Mouse (Mus musculus) intestine, postnatal 0 days (tissue): ENCODE measurements around the gene Rbl1. TPM values are rescaled to one million over a fixed set of nuclear protein-coding genes. Genes with fewer than 3 reads are reported as not detected.

Experiments
- ATAC-seq: fragments of 200-750 bp; cut with Nextera tagmentation; 2 replicates; pipeline ENCODE4 v1.8.0; 2017; ENCODE audit warnings: mild to moderate bottlenecking, moderate TSS enrichment, moderate library complexity
- H3K27ac ChIP-seq: fragments of 300-500 bp; sonication (generic); 2 replicates; pipeline ENCODE4 v1.5.1; 2014; ENCODE audit warnings: mild to moderate bottlenecking, low read depth, low read length, moderate library complexity
- H3K27me3 ChIP-seq: fragments of 300-500 bp; sonication (generic); replicated peaks from 2 replicates; pipeline ENCODE4 v1.6.1; 2014; ENCODE audit warnings: low read length, mixed read lengths; ENCODE audit not compliant: control insufficient read depth, insufficient read depth
- H3K36me3 ChIP-seq: fragments of 300-500 bp; sonication (generic); 2 replicates; pipeline ENCODE4 v1.6.1; 2014; ENCODE audit warnings: mild to moderate bottlenecking, moderate library complexity; ENCODE audit not compliant: control insufficient read depth, insufficient read depth
- H3K4me1 ChIP-seq: fragments of 300-500 bp; sonication (generic); replicated peaks from 2 replicates; pipeline ENCODE4 v1.6.1; 2014; ENCODE audit warnings: antibody characterized with exemption, low read length, mixed read lengths; ENCODE audit not compliant: control insufficient read depth, insufficient read depth
- H3K4me2 ChIP-seq: fragments of 300-500 bp; sonication (generic); replicated peaks from 2 replicates; pipeline ENCODE4 v1.6.1; 2014; ENCODE audit warnings: low read depth, mild to moderate bottlenecking, moderate library complexity
- H3K4me3 ChIP-seq: fragments of 300-500 bp; sonication (generic); 2 replicates; pipeline ENCODE4 v1.5.1; 2014; ENCODE audit warnings: low read depth, low read length
- H3K9ac ChIP-seq: fragments of 300-500 bp; sonication (generic); 2 replicates; pipeline ENCODE4 v1.6.1; 2014; ENCODE audit warnings: mild to moderate bottlenecking, low read depth, low read length
- H3K9me3 ChIP-seq: fragments of 300-500 bp; sonication (generic); 2 replicates; pipeline ENCODE4 v1.6.1; 2016; ENCODE audit warnings: mixed run types; ENCODE audit not compliant: control insufficient read depth
- CTCF ChIP-seq: sonication (generic); IDR thresholded peaks from 2 replicates; pipeline ENCODE4 v1.5.1; 2016; ENCODE audit warnings: low read depth, mild to moderate bottlenecking, control low read depth, antibody characterized with exemption, moderate library complexity
- WGBS: fragments of 180-500 bp; shearing (Covaris S2); extraction: QIAGEN DNeasy Blood & Tissue Kit; methylation state at CpG from one replicate; pipeline ENCODE4 v1.1.7; 2014; 5-methylcytosine and 5-hydroxymethylcytosine counted together
- polyA plus RNA-seq: library from polyadenylated mRNA; unstranded; fragments of >200 nt; fragmentation: Nextera tagmentation; extraction: Ambion mirVana; gene quantifications from 2 replicates; pipeline ENCODE4 v1.2.1, GENCODE M21; 2015

Gene Rbl1
- polyA plus RNA-seq, 1 experiment from 2014 or later, result 9.3 TPM

DNA sequence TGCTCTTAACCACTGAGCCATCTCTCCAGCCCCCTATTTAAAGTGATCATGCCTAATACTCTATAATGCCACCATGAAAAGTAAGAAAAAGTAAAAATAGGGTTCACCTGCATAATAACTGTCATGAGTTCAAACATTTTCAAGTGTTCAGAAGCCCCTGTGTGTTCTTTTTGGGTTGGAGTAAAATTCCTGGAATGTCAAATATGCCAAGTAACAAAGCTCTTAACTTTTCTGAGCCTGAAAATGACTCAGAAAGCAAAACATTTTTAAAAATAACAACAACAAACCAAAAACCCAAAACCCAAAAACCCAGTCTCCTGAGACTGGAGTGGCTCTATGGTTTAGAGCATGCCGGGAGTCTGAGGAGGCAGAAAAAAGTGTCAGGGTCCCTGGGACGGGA is 40.2 kb downstream of the Rbl1 start:
- H3K36me3 ChIP-seq, result peaks cover 44% of the 10 kb centered on the region
- 89% methylated on average over 2 of the region's 2 CpGs for WGBS
- H3K4me1 ChIP-seq, result no peaks in the 10 kb centered on the region
- no peaks in the 10 kb centered on the region for H3K9me3 ChIP-seq
- no peak overlapping the region for H3K4me2 ChIP-seq
- H3K27me3 ChIP-seq, result no peaks in the 10 kb centered on the region
- no peak overlapping the region for H3K27ac ChIP-seq
- TF ChIP-seq CTCF, result no peak
- no peak overlapping the region for H3K4me3 ChIP-seq
- no peak for ATAC-seq
- no peak overlapping the region for H3K9ac ChIP-seq

DNA sequence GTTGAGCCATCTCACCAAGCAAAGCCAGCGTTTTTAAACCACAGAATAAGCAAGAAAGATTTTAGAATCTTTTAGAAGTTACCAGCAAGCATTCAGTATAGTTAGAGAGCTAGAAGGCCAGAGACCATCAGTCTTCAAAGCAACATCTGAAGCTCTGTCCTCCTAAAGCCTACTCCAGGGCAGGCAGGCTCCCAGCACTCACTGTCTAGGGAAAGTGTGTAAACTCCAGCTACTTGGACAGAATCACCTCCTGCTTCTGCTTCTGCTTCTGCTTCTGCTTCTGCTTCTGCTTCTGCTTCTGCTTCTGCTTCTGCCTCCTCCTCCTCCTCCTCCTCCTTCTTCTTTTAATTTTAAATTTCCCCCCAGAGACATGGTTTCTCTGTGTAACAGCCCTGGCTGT is 48.3 kb downstream of the Rbl1 start:
- no peak for ATAC-seq
- no peak for TF ChIP-seq CTCF
- no peak overlapping the region for H3K9ac ChIP-seq
- no peaks in the 10 kb centered on the region for H3K9me3 ChIP-seq
- H3K36me3 ChIP-seq, result peaks cover 59% of the 10 kb centered on the region
- no peaks in the 10 kb centered on the region for H3K4me1 ChIP-seq
- no peak overlapping the region for H3K4me3 ChIP-seq
- H3K4me2 ChIP-seq, result no peak overlapping the region
- 80% methylated on average over 1 of the region's 1 CpGs for WGBS
- H3K27ac ChIP-seq, result no peak overlapping the region
- H3K27me3 ChIP-seq, result no peaks in the 10 kb centered on the region

DNA sequence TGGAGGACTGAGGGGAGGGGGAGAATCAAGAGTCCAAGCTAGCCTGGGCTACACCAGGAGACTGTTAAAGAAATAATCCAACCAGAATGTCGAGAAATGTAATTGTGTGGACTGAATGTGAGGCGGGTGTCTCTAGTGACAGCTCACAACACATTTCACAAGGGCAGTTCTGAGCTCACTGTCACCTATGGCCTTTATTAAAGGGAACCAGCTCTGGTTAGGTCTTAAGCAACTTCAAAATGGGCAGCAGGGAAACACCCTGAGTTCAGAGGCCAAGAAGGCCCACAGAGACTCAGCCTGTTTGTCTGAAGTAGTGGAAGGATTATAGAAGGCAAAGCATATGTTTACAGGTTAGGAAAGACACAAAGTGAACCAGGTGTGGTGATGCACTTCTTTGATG is 51.1 kb downstream of the Rbl1 start:
- H3K9me3 ChIP-seq, result no peaks in the 10 kb centered on the region

DNA sequence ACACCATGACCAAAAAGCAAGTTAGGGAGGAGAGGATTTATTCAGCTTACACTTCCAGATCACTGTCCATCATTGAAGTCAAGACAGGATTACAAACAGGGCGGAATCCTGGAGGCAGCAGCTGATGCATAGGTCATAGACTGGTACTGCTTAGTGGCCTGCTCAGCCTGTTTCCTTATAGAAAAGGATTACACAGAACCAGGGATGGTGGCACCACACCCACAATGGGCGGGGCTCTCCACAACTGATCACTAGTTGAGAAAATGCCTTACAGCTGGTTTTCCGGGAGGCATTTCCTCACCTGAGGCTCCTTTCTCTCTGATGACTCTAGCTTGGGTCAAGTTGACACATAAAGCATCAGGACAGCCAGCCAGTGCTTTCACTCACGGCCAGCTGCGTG is 55.9 kb downstream of the Rbl1 start:
- H3K4me3 ChIP-seq, result no peak overlapping the region
- no peak overlapping the region for H3K4me2 ChIP-seq
- H3K9ac ChIP-seq, result no peak overlapping the region
- ATAC-seq, result no peak
- H3K27me3 ChIP-seq, result no peaks in the 10 kb centered on the region
- H3K9me3 ChIP-seq, result no peaks in the 10 kb centered on the region
- peaks cover 44% of the 10 kb centered on the region for H3K36me3 ChIP-seq
- no peak overlapping the region for H3K27ac ChIP-seq
- WGBS, result 87% methylated on average over 5 of the region's 5 CpGs
- TF ChIP-seq CTCF, result no peak
- H3K4me1 ChIP-seq, result no peaks in the 10 kb centered on the region

More for the DNA sequence above, 51.1 kb downstream of the Rbl1 start:
- H3K9ac ChIP-seq, result no peak overlapping the region
- no peaks in the 10 kb centered on the region for H3K4me1 ChIP-seq
- peaks cover 58% of the 10 kb centered on the region for H3K36me3 ChIP-seq
- TF ChIP-seq CTCF, result no peak
- no peak overlapping the region for H3K27ac ChIP-seq
- no peak overlapping the region for H3K4me2 ChIP-seq
- no peak overlapping the region for H3K4me3 ChIP-seq
- no peak for ATAC-seq
- 85% methylated on average over 2 of the region's 2 CpGs for WGBS
- no peaks in the 10 kb centered on the region for H3K27me3 ChIP-seq

DNA sequence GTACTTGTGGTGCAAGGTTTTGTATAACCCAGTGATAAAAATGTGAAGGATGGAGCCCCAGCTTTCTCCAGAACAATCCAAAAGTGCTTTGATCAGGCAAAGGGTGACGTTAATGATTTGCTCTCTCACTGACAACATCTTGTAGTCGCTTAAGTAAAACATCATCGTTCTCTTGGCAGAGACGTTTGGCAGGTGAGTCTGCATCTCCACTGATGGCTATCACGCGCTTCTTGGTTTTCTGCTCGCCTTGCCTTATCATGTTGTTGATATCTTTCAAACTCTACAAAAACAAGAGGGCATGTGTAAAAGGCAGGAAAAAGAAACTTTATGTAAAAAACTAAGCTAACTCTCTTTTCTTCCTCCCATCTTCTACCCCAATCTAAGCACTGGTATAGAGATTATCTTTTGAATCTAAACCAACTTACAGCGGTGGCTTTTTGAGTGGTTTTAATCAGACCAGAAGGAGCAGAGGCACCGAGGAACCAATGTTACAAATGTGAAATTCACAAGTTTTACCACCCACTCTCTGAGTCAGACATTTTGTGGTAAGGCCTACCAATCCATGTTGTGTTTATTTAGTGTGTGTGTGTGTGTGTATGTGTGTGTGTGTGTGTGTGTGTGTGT is 56.8 kb downstream of the Rbl1 start:
- Histone ChIP-seq H3K36me3 (peaks cover 40% of the 10 kb centered on the region; the same call in 1 of the 2 replicates), H3K4me2 (no peak overlapping the region), H3K9ac (no peak overlapping the region), H3K4me3 (no peak overlapping the region), H3K4me1 (no peaks in the 10 kb centered on the region), H3K27ac (no peak overlapping the region), H3K27me3 (no peaks in the 10 kb centered on the region), H3K9me3 (no peaks in the 10 kb centered on the region)
- no peak for TF ChIP-seq CTCF
- no peak for ATAC-seq
- WGBS, result 69% methylated on average over 9 of the region's 9 CpGs

DNA sequence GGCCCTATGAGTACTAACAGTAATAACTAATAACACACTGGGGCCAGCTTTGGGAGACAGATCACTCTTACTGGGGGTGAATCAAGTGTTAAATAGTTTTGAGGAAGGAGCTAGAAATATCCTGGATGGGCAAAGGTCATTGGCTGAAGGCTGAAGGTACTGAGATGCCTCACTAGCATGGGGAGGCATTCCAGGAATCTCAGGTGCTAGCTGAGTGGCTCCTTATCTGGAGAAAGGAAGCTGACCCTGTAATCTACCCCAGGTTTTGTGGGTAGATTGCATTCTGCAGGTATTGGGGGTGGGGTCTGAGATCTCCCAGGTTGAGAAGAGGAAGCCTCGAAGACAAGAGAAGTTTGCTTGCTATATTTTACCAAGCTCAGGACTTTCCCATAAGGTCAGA is 59.2 kb downstream of the Rbl1 start:
- Histone ChIP-seq H3K9me3 (no peaks in the 10 kb centered on the region), H3K9ac (no peak overlapping the region), H3K4me1 (no peaks in the 10 kb centered on the region), H3K4me3 (no peak overlapping the region), H3K4me2 (no peak overlapping the region), H3K27ac (no peak overlapping the region), H3K27me3 (no peaks in the 10 kb centered on the region), H3K36me3 (peaks cover 17% of the 10 kb centered on the region; the same call in 1 of the 2 replicates)
- WGBS, result 32% methylated on average over 1 of the region's 1 CpGs
- no peak for TF ChIP-seq CTCF
- ATAC-seq, result no peak

DNA sequence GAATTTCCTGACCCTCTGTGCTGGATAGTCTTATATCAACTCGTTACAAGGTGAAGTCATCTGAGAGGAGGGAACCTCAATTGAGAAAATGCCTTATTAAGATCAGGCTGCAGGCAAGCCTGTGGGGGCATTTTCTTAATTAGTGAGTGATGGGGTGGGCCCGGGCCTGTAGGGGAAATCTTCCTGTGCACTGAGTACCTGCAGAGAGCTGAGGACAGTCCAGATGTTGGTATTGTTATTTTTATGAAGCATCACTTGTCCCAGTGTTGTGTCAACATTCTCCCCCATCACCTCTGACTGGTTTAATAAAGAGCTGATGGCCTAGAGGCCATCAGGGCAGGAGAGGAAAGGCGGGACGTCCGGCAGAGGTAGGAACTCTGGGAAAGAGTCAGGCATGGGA is 60.2 kb downstream of the Rbl1 start:
- Histone ChIP-seq H3K36me3 (peaks cover 7% of the 10 kb centered on the region; the same call in 1 of the 2 replicates), H3K27ac (no peak overlapping the region), H3K4me1 (no peaks in the 10 kb centered on the region), H3K27me3 (no peaks in the 10 kb centered on the region), H3K4me2 (no peak overlapping the region), H3K9me3 (no peaks in the 10 kb centered on the region), H3K9ac (no peak overlapping the region), H3K4me3 (no peak overlapping the region)
- WGBS, result 85% methylated on average over 5 of the region's 5 CpGs
- no peak for ATAC-seq
- TF ChIP-seq CTCF, result no peak
